Mouse (Mus musculus): Measurements from ENCODE around the gene Grb14. TPM values are rescaled to one million over a fixed set of nuclear protein-coding genes. Genes with fewer than 3 reads are reported as not detected.
A peak's percentile ranks its signal among the peaks of the same experiment; 100 is the strongest.

Gene Grb14
- polyA plus RNA-seq, 1 experiment from 2014 or later, result 4.3 TPM

DNA sequence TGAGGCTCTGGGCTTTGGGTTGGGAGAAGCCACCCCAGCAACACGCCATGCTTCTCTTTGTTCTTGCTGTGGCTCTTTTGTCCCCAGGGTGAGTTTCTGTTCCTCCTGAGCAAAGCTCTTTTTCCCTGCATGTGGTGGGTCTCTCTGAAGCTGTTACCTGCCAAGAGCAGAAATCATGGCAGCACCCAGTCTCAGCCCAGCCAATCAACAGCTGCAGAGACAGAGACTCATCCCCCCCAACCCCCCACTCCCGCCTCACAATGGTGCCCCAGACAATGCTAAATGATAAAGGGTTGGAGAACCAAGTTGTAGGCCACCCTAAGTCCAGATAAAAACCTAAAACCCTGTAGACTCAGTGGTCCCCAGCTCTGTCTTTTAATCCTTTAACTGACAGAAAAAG is 75.6 kb downstream of the Grb14 start:
- Histone ChIP-seq H3K9ac (ENCODE audit: low read length) (no peak overlapping the region), H3K4me3 (ENCODE audit: low read depth, low read length) (no peak overlapping the region), H3K27me3 (ENCODE audit: control insufficient read depth, insufficient read depth, low read length) (no peaks in the 10 kb centered on the region), H3K4me1 (replicated peaks; ENCODE audit: control insufficient read depth, insufficient read depth, low read length) (0 out of 2 replicates have a peak, but pooled peaks cover 1% of the 10 kb centered on the region), H3K36me3 (ENCODE audit: control insufficient read depth, insufficient read depth, low read length) (no peaks in the 10 kb centered on the region), H3K27ac (ENCODE audit: low read depth, low read length) (no peak overlapping the region), H3K9me3 (ENCODE audit: control insufficient read depth, low read length) (no peaks in the 10 kb centered on the region), H3K4me2 (ENCODE audit: low read depth, low read length, severe bottlenecking) (no peak overlapping the region)
- ATAC-seq (replicated peaks; ENCODE audit: low FRiP score) (peak; percentile 34; the same call in 1 of the 2 replicates), DNase-seq (ENCODE audit: low spot score) (no peak)
- 38% methylated on average over 2 of the region's 2 CpGs for WGBS

DNA sequence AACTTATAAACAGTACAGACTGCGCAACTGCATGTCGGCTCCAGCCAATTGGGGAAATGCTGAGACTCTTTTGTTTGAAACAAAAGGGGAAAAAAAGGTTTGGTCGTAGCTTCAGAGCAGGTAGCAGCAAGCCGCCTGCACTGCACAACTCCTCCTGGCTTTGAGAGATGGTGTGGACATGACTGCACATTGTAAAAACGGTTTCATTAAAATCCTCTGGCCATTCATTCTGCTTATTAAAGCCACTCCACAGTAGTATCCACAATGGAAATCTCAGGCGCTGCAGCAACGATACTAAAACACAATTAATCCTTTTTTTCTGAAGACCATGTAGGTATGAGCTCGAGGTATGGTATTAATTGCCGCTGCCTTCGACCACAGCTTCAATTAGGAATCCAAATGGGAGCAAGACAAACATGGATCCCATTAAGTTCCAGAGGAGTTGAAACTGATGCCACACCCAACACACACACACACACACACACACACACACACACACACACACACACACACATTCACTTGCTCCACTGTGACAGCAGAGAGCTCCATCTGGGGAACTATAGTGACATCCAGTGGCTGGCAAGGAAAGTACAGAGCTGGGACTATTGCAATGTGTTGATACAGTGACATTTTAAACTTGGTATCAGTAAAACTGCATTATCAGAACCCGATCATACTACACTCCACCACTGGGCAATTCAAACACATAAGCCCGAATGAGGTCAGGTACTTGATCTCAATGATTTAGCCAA is 76.2 kb downstream of the Grb14 start:
- 75% methylated on average over 12 of the region's 12 CpGs for WGBS
- Histone ChIP-seq H3K36me3 (ENCODE audit: control insufficient read depth, insufficient read depth, low read length) (no peaks in the 10 kb centered on the region), H3K4me2 (ENCODE audit: low read depth, low read length, severe bottlenecking) (no peak overlapping the region), H3K4me3 (ENCODE audit: low read depth, low read length) (no peak overlapping the region), H3K4me1 (replicated peaks; ENCODE audit: control insufficient read depth, insufficient read depth, low read length) (0 out of 2 replicates have a peak, but pooled peaks cover 1% of the 10 kb centered on the region), H3K27me3 (ENCODE audit: control insufficient read depth, insufficient read depth, low read length) (no peaks in the 10 kb centered on the region), H3K9ac (ENCODE audit: low read length) (no peak overlapping the region), H3K9me3 (ENCODE audit: control insufficient read depth, low read length) (no peaks in the 10 kb centered on the region), H3K27ac (ENCODE audit: low read depth, low read length) (no peak overlapping the region)
- peak; percentile 72 for ATAC-seq (replicated peaks; ENCODE audit: low FRiP score)
- peak; percentile 57 for DNase-seq (ENCODE audit: low spot score)

DNA sequence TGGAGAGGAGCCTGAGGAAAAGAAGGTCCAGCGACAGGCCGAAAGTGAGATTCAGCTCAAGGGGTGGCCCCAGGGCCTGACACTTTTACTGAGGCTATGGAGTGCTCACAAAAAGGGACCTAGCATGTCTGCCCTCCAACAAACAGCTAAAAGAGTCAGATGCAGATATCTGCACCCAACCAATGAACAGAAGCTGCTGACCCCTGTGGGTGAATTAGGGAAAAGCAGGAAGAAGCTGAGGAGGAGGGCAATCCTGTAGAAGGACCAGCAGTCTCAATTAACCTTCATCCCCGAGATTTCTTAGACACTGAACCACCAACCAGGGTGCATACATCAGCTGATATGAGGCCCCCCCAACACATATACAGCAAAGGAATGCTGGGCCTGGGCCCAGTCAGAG is 77.3 kb downstream of the Grb14 start:
- Histone ChIP-seq H3K36me3 (ENCODE audit: control insufficient read depth, insufficient read depth, low read length) (no peaks in the 10 kb centered on the region), H3K4me1 (replicated peaks; ENCODE audit: control insufficient read depth, insufficient read depth, low read length) (0 out of 2 replicates have a peak, but pooled peaks cover 1% of the 10 kb centered on the region), H3K9ac (ENCODE audit: low read length) (no peak overlapping the region), H3K4me3 (ENCODE audit: low read depth, low read length) (no peak overlapping the region), H3K4me2 (ENCODE audit: low read depth, low read length, severe bottlenecking) (no peak overlapping the region), H3K27me3 (ENCODE audit: control insufficient read depth, insufficient read depth, low read length) (no peaks in the 10 kb centered on the region), H3K9me3 (ENCODE audit: control insufficient read depth, low read length) (no peaks in the 10 kb centered on the region), H3K27ac (ENCODE audit: low read depth, low read length) (no peak overlapping the region)
- no peak for DNase-seq (ENCODE audit: low spot score)
- WGBS, result 79% methylated on average over 3 of the region's 3 CpGs
- no peak for ATAC-seq (replicated peaks; ENCODE audit: low FRiP score)

DNA sequence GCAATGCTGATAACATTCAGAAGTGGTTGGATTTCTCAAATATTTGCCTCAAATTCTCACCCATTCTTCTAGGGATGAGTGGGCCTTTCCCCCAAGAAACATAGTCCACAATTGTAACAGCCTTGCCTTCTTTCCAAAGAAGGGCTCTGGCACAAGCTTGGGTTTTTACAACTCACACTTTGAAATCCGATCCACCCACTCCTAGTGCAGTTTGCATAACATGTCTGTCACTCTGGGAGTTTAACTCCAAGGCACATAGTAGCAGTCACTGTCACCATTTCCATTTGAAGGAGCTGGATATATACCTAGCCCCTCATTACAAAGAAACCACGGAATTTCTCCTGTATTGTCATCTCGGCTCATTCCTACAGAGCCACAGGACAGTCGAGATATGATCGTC is 103.9 kb downstream of the Grb14 start:
- ATAC-seq (replicated peaks; ENCODE audit: low FRiP score) (no peak), DNase-seq (ENCODE audit: low spot score) (no peak)
- H3K4me3 ChIP-seq (ENCODE audit: low read depth, low read length), result no peak overlapping the region
- H3K9me3 ChIP-seq (ENCODE audit: control insufficient read depth, low read length), result no peaks in the 10 kb centered on the region
- 73% methylated on average over 5 of the region's 5 CpGs for WGBS
- no peak overlapping the region for H3K27ac ChIP-seq (ENCODE audit: low read depth, low read length)
- H3K4me1 ChIP-seq (replicated peaks; ENCODE audit: control insufficient read depth, insufficient read depth, low read length), result no peaks in the 10 kb centered on the region
- H3K4me2 ChIP-seq (ENCODE audit: low read depth, low read length, severe bottlenecking), result no peak overlapping the region
- H3K9ac ChIP-seq (ENCODE audit: low read length), result no peak overlapping the region
- H3K27me3 ChIP-seq (ENCODE audit: control insufficient read depth, insufficient read depth, low read length), result no peaks in the 10 kb centered on the region
- H3K36me3 ChIP-seq (ENCODE audit: control insufficient read depth, insufficient read depth, low read length), result no peaks in the 10 kb centered on the region

DNA sequence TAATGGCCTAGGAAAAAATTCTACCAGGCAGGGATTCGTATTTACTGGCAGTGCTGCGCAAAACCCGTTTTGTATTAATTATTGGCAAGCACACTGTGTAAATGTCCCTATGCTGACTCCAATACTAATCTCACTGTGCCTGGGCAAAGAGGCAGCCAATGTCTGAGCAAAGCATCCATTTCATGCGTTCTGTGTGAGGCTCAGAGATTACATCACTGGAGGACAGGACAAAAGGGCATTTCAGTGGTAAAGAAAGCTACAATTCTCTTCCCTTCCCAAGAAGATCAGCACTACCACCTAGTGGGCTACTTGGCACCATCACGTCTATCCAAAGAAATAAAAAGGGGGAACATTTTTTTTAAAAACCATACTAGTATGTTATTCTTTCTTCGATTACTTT is 109.3 kb downstream of the Grb14 start:
- no peak overlapping the region for H3K4me2 ChIP-seq (ENCODE audit: low read depth, low read length, severe bottlenecking)
- no peak overlapping the region for H3K9ac ChIP-seq (ENCODE audit: low read length)
- no peaks in the 10 kb centered on the region for H3K4me1 ChIP-seq (replicated peaks; ENCODE audit: control insufficient read depth, insufficient read depth, low read length)
- no peak for DNase-seq (ENCODE audit: low spot score)
- no peak overlapping the region for H3K27ac ChIP-seq (ENCODE audit: low read depth, low read length)
- H3K36me3 ChIP-seq (ENCODE audit: control insufficient read depth, insufficient read depth, low read length), result no peaks in the 10 kb centered on the region
- no peaks in the 10 kb centered on the region for H3K9me3 ChIP-seq (ENCODE audit: control insufficient read depth, low read length)
- ATAC-seq (replicated peaks; ENCODE audit: low FRiP score), result peak; percentile 83
- H3K27me3 ChIP-seq (ENCODE audit: control insufficient read depth, insufficient read depth, low read length), result no peaks in the 10 kb centered on the region
- WGBS, result 52% methylated on average over 6 of the region's 6 CpGs
- H3K4me3 ChIP-seq (ENCODE audit: low read depth, low read length), result no peak overlapping the region

DNA sequence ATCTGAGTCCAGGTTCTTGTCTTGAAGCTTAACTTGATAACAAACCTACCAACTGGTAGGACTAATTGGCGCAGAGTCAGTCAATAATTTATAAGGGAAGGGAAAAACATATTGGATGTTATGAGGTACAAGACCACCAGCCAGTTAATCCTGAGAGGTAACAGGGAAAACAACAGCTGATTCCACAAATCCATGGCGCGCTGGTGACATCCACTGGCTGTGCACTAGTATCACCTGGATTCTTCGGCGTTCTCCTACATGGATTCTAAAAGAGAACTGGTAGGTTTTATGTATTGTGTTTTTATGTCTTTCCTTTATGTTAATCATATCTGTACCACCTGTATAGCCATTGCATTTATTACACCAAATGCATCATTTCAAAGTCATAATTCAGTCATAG is 119.9 kb downstream of the Grb14 start:
- 87% methylated on average over 5 of the region's 5 CpGs for WGBS
- no peak for ATAC-seq (replicated peaks; ENCODE audit: low FRiP score)
- H3K9ac ChIP-seq (ENCODE audit: low read length), result no peak overlapping the region

DNA sequence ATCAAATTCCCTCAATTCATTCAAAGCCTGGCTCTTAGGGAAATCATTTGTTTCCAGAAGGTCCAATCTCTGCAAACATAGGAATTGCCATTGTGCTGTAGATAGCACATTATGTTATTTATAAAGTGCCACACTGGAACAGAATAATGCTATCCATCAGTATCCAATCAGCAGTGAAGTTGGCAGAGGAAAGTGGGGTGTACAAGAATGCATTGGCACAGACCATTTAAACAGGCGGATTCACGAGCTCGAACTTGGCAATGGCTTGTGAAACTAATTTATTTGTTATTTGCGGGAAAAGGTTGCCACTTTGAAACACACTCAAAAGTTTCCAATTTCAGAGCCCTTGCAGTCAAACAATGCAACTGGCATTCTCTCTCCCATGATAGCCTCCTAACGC is 126.9 kb downstream of the Grb14 start:
- Histone ChIP-seq H3K27me3 (ENCODE audit: control insufficient read depth, insufficient read depth, low read length) (no peaks in the 10 kb centered on the region), H3K9me3 (ENCODE audit: control insufficient read depth, low read length) (no peaks in the 10 kb centered on the region), H3K4me2 (ENCODE audit: low read depth, low read length, severe bottlenecking) (no peak overlapping the region), H3K9ac (ENCODE audit: low read length) (no peak overlapping the region), H3K4me3 (ENCODE audit: low read depth, low read length) (no peak overlapping the region), H3K27ac (ENCODE audit: low read depth, low read length) (no peak overlapping the region), H3K36me3 (ENCODE audit: control insufficient read depth, insufficient read depth, low read length) (no peaks in the 10 kb centered on the region), H3K4me1 (replicated peaks; ENCODE audit: control insufficient read depth, insufficient read depth, low read length) (no peaks in the 10 kb centered on the region)
- WGBS, result 89% methylated on average over 5 of the region's 5 CpGs
- no peak for ATAC-seq (replicated peaks; ENCODE audit: low FRiP score)
- DNase-seq (ENCODE audit: low spot score), result no peak

More for the DNA sequence above, 119.9 kb downstream of the Grb14 start:
- Histone ChIP-seq H3K27me3 (ENCODE audit: control insufficient read depth, insufficient read depth, low read length) (no peaks in the 10 kb centered on the region), H3K36me3 (ENCODE audit: control insufficient read depth, insufficient read depth, low read length) (no peaks in the 10 kb centered on the region), H3K4me3 (ENCODE audit: low read depth, low read length) (no peak overlapping the region), H3K27ac (ENCODE audit: low read depth, low read length) (no peak overlapping the region), H3K9me3 (ENCODE audit: control insufficient read depth, low read length) (no peaks in the 10 kb centered on the region), H3K4me1 (replicated peaks; ENCODE audit: control insufficient read depth, insufficient read depth, low read length) (no peaks in the 10 kb centered on the region), H3K4me2 (ENCODE audit: low read depth, low read length, severe bottlenecking) (no peak overlapping the region)
- peak; percentile 55 for DNase-seq (ENCODE audit: low spot score)

DNA sequence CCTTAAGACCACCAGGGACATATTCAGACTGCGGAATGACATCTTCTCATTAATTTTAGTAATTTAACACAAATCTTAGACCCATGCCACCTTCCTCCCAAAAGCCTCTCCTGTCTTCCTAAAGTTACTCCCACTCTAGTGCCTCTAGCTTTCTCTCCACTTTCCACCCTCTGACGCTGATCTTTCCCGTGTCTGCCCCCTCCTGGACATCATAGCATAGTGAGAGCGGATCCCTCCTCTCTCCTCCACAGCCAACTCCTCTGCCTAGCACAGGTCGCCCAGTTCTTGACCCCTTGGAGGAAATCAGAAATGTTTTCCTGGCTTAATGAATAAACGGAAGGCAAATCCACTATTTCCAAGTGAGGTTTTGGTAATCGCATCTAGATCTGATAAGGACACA is 131.6 kb downstream of the Grb14 start:
- Histone ChIP-seq H3K27me3 (ENCODE audit: control insufficient read depth, insufficient read depth, low read length) (no peaks in the 10 kb centered on the region), H3K36me3 (ENCODE audit: control insufficient read depth, insufficient read depth, low read length) (no peaks in the 10 kb centered on the region), H3K9me3 (ENCODE audit: control insufficient read depth, low read length) (no peaks in the 10 kb centered on the region), H3K4me3 (ENCODE audit: low read depth, low read length) (no peak overlapping the region), H3K9ac (ENCODE audit: low read length) (no peak overlapping the region), H3K4me1 (replicated peaks; ENCODE audit: control insufficient read depth, insufficient read depth, low read length) (no peaks in the 10 kb centered on the region), H3K4me2 (ENCODE audit: low read depth, low read length, severe bottlenecking) (no peak overlapping the region), H3K27ac (ENCODE audit: low read depth, low read length) (no peak overlapping the region)
- ATAC-seq (replicated peaks; ENCODE audit: low FRiP score) (no peak), DNase-seq (ENCODE audit: low spot score) (no peak)
- 57% methylated on average over 7 of the region's 7 CpGs for WGBS

All from forebrain, embryonic 11.5 days (tissue).